Mouse (Mus musculus) liver, postnatal 0 days (tissue): ENCODE measurements at regions not wholly inside any gene's neighbourhood (a gene's known extent, or its start where the extent isn't known, plus 50 kb on each side); places are given as distances from the start of the nearest gene placed in this dataset.

Experiments
- CTCF ChIP-seq: sonication (generic); IDR thresholded peaks from 2 replicates; pipeline ENCODE4 v1.5.1; 2016; ENCODE audit warnings: antibody characterized with exemption, low read depth
- EP300 ChIP-seq: IDR thresholded peaks from 2 replicates; pipeline ENCODE4 v1.6.1; 2016; ENCODE audit warnings: antibody characterized with exemption, low read depth, mild to moderate bottlenecking

DNA sequence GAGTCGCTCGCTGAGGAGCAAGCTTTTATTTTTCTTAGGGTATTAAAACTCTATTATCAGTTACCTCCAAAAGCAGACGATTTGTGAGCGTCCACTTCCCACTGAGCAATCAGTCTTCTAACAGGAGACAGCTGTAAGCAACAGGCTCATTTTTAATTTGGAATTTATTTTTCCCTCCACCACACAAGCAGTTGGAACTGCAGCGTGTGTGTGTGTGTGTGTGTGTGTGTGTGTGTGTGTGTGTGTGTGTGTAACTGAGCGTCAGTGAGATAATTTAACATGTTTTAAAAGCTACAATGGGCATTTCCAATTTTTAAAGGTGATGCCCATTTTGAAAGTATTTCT, 116.6 kb downstream of the Olfr267 start:
- no peak for TF ChIP-seq CTCF
- TF ChIP-seq EP300 = no peak
